Mouse (Mus musculus) left cerebral cortex, postnatal 4 days (tissue): Measurements from ENCODE around the gene Slc1a3. TPM values are rescaled to one million over a fixed set of nuclear protein-coding genes. Genes with fewer than 3 reads are reported as not detected.
"Not testable (repeated sequence)": the region's sequence is repeated elsewhere in the genome, so short reads cannot be mapped to it uniquely, and the experiment has no call there.

ENCODE experiments used
- DNase-seq: peaks from one replicate; pipeline ENCODE4 v3.0.0-alpha.2; 2022
- intact Hi-C: fragments of 180-260 bp; cut with DNase I; formaldehyde crosslinking; loops from one replicate; pipeline ENCODE4 v1.15.1; 2025
- total RNA-seq, 2 experiments: library from RNA; stranded (reverse); gene quantifications; 2 replicates each; pipeline ENCODE4 v1.2.3; 2021

Slc1a3 gene
- total RNA-seq, 2 experiments from 2014 or later = 207 to 215 TPM

DNA sequence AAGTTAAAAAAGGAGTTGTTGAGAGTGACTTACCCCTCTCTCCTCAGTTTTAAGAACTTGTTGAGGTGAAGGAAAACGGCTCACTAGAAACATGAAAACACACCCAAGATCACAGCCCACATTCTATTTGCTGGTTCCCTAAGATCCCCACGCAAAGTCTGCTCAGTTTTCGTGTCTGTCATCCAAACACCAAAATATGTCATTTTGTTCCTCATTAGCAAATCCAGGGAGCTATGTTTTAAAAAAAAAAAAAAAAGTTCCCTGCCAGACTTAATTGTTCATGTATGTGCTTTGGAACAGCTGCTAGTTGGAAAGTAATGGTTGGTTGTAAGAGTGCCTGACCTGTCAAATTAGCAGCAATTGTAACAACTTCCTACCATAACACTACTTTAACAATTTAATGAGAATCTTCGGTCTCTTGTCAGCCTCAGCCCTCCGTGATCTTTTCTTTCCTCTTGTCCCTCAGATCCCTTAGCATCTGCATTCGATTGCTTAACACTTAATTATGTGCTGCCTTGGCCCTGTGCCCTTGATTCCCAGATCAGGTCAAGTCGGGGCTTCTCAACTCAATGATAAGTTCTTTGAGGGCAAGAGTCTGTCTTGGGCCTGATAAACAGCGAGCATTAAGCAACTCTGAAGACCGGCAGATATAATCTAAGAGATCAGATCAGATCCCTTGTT is 1.2 kb upstream of the Slc1a3 start:
- DNase-seq = no peak
- intact Hi-C loops = loop anchor here (5.0 to 10.0 kb wide), 2 partner anchors 79 to 163 kb away; no protein-coding TSS in a partner anchor

DNA sequence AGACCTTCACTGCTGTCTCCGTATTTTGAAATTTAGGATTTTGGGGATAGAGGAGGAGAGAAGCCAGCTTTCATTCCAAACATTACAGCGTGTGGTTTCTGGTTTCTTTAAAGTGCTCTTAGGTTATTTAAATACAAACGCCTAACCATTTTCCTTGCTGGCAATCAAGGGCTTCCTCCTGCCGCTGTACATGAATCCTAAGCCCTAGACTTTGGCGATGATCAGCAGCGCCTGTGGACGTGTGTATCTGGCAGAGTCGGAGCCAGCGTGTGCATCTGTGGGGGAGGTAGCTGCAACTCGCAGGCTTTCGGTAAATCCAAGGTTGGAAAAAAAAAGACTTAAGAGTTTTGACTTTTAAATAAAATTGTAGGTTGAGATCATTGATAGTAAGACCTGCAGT is 986 bp downstream of the Slc1a3 start:
- peak; percentile 50 for DNase-seq
- intact Hi-C loops = no loop called here

DNA sequence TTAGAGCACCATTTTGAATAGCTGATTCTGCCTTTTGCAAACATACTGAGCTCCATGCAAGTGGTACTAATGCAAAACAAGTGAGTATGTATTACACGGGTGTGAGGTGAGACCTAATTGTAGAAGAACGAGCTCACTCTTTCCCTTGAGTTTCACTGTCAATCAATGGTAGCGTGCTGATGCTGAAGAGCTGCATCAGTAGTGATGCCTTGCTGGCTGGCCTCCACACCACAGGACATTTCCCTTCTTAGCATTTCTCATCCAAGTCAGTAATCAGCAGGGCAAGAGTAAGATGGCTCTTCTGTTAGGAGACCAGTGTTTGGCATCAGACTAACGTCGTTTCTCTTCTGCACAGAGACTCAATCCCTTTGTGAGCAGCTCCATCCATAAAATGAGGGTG is 4.0 kb downstream of the Slc1a3 start:
- intact Hi-C loops = no loop called here
- DNase-seq = peak; percentile 37

DNA sequence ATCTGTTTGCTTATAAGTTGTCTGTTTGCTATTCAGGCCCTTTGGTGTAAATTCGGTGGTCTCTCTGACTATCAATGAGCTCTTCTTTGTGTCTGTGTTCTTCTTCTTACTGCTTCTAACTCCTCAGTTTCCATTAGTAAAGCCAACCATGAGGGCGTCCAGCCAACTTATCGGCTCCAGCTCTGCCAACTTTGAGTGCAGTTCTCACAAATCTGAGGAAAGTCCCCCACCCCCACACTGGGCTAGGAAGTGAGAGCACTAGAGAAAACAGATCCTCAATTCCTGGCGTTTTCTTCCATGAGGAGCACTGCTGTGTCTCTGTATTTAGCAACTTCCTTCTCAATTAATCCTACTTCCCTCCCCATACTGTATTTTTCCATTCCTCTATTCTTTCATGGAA is 4.4 kb downstream of the Slc1a3 start:
- intact Hi-C loops = no loop called here
- DNase-seq = peak; percentile 80

DNA sequence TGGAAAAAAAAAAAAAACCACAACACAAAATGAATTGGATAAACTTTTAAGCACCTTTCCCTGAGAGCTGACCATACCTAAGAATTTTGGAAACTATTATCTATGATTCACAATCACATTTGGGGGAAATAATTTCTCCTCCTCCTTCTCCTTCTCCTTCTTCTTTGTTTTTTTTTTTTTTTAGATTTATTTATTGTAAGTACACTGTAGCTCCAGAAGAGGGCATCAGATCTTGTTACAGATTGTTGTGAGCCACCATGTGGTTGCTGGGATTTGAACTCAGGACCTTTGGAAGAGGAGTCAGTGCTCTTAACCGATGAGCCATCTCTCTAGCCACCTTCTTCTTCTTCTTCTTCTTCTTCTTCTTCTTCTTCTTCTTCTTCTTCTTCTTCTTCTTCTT is 5.0 kb downstream of the Slc1a3 start:
- intact Hi-C loops, DNase-seq: not testable (repeated sequence)

DNA sequence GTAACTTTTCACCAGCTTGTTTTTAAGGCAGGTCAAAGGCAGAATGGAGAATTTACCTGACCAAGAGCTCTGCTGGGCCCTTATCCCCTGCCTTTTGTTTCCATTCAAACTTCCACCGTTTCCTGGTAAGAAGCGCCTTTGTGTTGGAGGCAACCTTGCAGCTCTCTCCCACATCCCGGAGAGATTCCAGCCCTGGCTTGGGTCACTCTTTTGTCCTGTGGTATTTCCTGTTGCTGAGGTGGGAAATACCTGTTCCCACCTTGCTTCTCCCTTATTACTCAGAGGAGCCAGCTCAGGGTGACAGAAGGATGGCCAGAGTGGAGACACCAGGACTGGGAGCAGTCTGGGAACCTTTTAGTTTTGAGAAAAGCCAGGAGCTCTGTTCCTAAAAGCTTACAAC is 12.6 kb downstream of the Slc1a3 start:
- intact Hi-C loops = no loop called here
- DNase-seq = no peak

DNA sequence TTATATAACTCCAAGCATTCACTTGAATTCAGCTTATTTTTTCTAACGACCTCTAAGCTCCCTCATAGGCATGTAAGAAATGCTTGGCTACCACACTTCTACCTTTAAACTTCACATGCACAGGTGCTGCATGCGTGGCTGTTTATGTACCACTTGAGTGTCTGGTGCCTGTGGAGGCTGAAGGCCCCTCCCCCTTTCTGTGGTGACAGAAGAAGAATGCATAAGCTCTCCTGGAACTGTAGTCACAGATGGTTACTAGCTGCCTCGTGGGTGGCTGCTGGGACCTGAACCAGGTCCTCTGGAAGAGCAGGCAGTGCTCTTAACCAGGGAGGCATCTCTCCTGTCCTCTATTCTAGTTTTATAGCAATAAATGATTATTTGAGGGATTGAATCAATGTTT is 13.1 kb downstream of the Slc1a3 start:
- intact Hi-C loops = no loop called here
- DNase-seq = no peak

DNA sequence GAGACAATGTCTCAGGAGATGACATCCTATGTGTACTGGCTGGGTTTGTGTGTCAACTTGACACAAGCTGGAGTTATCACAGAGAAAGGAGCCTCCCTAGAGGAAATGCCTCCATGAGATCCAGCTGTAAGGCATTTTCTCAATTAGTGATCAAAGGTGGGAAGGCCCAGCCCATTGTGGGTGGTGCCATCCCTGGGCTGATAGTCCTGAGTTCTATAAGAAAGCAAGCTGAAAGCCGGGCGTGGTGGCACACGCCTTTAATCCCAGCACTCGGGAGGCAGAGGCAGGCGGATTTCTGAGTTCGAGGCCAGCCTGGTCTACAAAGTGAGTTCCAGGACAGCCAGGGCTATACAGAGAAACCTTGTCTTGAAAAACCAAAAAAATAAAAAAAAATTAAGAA is 20.4 kb downstream of the Slc1a3 start:
- DNase-seq, intact Hi-C loops: not testable (repeated sequence)

DNA sequence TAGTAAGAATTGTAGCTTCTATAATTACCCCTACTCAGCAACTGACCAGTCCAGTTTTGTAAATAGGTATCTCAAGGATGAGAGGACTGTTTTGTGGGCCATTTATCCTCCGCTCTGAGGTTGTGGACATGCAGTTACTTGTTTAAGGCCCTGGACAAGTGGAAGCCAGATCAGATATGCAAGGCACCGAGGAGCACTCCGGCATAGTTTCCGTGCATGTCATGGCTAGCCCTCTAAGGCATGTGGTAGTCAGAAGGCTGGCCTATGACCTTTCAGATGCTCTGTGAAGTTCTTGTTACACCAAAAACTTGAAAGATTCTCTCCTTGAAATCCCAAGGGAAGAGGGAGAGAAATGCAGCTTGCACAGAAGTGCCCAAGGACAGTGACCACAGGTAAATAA is 23.7 kb downstream of the Slc1a3 start:
- no peak for DNase-seq
- intact Hi-C loops = no loop called here

DNA sequence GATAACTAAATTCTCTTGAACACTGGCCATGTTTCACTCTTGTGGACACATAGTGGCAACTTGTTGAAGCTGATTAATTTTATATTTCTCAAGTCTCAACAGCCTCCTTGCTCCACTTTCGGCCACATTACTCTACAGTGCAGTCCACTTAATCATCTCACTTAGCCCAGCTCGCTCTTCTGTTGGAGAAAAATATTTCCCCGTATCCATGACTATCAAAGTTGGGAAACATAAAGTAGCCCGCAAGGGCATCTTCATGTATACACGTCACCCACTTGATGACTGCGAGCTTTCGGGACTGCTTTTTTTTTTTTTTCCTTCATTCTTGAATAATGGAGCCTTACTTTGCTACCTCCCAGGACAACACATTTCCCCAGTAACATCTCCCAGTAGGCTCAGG is 25.1 kb downstream of the Slc1a3 start:
- intact Hi-C loops = no loop called here
- DNase-seq = no peak

DNA sequence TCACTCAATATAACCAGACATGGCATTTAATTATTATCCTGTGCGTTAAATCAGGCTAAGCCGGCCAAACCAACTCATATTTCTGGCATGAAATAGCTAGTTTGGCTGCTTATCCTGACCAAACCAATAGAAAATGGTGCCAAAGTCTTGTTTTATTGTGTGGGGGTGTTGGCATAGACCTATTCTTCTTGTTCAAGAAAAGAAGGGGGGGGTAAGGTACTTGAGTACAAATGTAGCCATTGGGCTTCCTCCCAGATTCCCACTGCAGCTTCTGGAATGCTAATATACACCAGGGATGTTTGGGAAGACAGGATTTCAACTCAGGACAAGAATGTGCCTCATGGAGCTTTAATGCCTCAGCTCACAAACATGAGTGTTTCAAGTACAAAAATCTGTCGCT is 26.3 kb downstream of the Slc1a3 start:
- no peak for DNase-seq
- intact Hi-C loops = no loop called here

DNA sequence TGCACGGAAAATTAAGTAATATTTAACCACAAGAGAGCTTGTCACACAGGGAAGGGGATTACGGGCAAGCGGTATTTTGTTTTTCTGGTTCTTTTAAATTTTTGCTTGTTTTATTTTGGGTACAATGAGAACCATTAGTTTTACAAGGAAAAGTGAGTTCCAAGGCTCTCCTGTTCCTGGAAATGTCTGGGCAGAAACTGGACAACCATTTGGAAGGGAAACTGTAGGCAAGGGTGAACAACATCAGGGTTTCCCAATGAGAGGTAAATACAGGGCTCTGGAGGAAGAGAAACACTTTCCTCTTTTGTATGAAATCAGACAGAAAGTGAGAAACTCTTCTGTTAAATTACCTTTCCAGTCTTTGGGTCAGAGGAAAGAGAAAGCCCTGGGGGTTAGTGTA is 27.7 kb downstream of the Slc1a3 start:
- no peak for DNase-seq
- intact Hi-C loops = no loop called here

DNA sequence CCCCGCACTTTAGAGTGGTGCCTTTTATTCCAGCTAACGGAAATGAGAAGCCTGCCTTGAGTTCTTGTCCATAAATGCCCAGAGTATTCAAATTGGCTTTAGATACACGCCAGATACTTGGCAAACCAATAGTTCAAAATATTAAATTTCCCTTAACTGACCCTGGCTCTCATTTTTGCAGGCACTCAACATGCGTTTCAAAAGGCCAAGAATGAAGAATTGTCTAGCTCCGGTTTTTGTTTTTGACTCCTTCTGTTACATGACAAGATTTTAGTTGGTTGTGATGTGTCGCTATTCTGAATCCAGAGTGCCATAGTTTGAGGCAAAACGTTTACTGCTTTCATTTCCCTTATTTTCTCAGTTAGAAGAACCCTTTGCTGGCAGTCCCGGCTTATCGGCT is 28.1 kb downstream of the Slc1a3 start:
- DNase-seq = no peak
- intact Hi-C loops = no loop called here

DNA sequence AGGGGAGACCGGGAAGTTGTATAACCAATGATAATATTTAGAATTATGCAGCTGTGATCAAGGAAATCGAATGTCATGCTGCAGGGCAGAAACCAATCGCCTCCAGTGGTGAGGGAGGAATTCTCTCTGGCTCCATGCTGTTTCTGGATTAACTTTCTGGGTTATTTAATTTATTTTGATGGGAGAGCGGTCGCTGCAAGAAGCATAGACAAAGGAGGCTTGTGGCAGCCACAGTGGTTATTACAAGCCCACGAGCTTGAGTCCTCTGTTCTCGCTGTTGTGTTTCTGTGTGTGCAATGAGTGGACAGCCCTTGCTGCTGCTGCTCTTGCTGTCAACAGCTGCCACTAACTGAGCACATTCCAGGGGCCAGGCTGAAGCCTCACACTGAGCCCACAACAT is 28.6 kb downstream of the Slc1a3 start:
- intact Hi-C loops = no loop called here
- no peak for DNase-seq

DNA sequence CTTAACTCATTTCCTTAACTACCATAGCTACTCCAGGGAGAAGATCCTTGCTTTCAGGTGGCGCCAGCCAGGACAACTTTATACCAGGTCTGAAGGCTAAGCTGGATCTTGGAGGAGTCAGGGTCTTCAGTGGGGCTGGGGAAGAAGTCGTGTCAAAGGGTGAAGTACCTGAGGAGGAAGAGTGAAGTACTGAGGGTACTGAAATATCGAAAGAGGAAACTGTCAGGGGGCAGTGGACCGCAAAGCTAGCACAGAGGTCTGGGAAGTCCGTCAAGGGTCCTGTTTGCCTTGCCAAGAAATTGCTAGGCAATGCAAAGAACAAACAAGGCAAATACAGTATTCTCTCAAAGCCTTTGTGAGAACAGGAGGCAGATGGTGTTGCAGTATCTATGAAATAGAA is 29.6 kb downstream of the Slc1a3 start:
- intact Hi-C loops = no loop called here
- no peak for DNase-seq

DNA sequence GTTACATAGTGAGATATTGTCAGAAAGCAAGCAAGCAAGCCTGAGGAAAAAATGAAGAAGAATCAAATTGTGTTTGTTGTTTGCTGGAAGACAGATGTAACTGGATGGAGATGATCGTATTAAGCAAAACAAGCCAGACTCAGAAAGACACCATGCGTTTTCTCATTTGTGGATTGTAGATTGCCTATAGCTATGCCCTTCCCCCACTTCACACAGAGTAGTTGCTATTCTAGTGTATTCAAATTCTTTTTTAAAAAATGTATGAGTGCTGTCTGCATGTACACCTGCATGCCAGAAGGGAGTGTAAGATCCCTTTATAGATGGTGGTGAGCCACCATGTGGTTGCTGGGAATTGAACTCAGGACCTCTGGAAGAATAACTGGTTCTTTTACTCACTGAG is 33.6 kb downstream of the Slc1a3 start:
- no peak for DNase-seq
- intact Hi-C loops = no loop called here

DNA sequence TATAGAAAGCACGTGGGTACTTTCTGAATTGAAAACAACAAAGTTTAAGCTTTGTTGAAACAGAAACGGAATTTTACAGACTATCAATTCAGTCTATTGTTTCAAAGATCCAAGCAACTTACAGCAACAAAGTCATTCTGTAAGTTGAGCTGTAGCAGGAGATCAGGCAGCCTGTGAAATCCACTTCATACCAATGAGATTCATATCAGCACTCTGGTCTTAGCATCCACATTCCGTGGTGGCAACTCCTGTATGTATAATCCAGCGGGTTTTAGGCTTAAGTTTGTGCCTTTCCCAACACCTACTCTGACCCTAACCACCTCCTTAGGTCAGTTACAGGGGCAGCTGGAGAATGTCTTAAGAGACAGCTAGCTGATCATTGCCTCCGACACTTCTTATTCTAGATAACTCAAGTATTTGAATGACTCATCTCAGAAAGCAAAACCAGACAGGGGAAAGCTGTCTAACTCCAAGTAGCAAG is 34.3 kb downstream of the Slc1a3 start:
- intact Hi-C loops = no loop called here
- DNase-seq = no peak

DNA sequence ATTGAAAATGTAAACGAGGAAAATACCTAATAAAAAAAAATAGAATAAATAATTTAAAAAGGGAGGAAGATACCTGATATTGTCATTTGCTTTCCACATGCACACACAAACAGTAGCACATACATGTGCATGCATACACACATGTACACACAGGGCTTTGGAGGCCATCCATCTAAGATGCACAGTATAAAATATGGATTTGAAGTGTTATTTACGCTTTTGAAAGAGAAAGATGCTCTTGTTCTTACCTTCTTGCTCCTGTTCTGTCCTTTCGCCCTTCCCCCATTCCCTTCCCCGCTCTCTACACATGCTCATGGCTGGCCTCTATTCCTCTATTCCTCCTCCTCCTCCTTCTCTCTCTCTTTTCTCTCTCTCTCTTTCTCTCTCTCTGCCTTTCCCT is 34.9 kb downstream of the Slc1a3 start:
- intact Hi-C loops = no loop called here
- DNase-seq = no peak

DNA sequence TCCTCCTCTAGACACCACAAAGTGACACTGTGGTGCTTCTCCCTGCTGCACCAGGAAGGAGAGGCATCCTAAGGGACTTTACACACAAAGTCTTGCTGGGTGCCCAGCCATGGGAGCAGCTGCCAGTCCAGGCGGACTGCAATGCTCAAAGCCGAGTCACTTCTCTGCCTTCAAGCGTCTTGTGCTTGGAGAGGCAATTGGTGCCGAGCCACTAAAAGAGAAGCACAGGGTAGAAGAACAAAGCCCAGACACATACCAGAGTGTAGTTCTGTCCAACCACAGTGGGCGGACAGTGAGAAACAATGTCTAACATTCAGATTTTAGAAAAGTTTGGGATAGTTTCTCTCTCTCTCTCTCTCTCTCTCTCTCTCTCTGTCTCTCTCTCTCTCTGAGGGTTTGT is 38.0 kb downstream of the Slc1a3 start:
- intact Hi-C loops = no loop called here

DNA sequence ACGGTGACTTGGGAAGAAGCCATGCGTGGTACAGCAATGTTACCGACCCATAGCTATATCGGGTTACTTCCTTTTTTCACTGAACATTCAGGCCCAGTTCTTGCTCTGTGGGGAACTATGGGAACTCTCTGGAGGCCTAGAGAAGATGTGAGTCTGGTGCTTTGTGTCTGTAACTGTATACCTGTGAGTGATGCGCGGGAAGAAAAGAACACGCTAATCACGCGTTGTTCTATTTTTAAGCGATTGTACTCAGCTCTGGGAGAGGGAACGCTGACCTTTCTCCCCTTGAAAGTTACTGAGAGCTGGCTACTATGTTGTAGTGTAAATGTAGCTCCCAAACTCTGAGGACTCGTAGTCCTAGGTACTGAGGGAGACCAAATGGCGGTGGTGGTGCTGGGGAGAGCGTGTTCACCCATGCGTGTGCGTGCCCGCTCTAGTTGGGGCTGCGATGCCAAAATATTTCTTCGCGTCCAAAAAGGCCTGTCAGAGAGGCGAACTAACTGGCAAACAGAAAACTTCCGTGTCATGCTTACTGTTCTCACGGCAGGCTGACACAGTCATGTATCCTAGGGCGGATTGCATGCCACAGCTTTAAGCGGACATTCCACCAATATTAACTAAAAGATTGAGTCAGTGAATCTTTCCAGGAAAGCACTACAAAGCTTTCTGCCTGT is 42.6 kb downstream of the Slc1a3 start:
- DNase-seq = no peak
- intact Hi-C loops = no loop called here

More for the DNA sequence above, 38.0 kb downstream of the Slc1a3 start:
- DNase-seq = no peak

DNA sequence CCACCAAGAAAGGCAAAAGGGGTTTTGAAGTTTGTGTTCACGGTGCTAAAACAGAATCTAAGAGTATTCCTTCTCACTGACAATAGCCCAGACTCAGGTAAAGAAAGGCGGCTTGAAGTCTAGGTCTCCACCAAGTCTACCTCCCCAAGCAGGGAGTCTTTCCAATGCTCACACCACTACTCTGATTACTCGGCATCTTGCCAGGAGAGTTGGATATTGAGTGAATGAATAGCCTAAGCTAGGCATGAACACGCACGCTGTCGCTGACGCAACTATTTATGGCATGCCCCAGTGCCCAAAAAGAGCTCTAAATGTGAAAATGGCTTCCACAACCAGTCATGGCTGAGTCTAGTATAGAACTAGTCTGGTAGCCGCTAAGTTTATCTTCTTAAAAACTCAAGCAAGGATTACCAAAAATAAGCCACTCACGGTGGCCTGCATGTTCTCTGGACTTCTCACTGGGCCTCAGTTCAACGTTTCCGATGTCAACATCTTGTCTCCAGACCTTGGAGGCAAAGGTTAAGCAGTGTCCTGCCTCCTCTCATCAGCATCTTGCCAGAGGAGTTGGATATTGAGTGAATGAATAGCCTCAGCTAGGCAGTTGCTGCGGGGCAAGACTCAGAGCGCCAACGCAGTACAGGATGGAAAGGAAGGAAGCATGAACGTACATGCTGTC is 44.8 kb downstream of the Slc1a3 start:
- DNase-seq = no peak
- intact Hi-C loops = no loop called here
